Mouse (Mus musculus) lung, postnatal 10 days (tissue): ENCODE measurements around the gene Cdh22.
A peak's percentile ranks its signal among the peaks of the same experiment; 100 is the strongest.

ENCODE experiments used
- DNase-seq: peaks from one replicate; pipeline ENCODE4 v3.0.0; 2021

Cdh22 gene

GRCm38 (mm10) chr2:165246349-165246748 is 11.7 kb upstream of the Cdh22 start:
- no peak for DNase-seq

GRCm38 (mm10) chr2:165243122-165243720 is 8.6 kb upstream of the Cdh22 start:
- DNase-seq, result no peak

GRCm38 (mm10) chr2:165242575-165242974 is 7.9 kb upstream of the Cdh22 start:
- no peak for DNase-seq

GRCm38 (mm10) chr2:165241786-165242185 is 7.1 kb upstream of the Cdh22 start:
- no peak for DNase-seq

- DNase-seq, result no peak
Observed at GRCm38 (mm10) chr2:165240371-165240770, 5.7 kb upstream of the Cdh22 start.

GRCm38 (mm10) chr2:165239533-165240144 is 5.0 kb upstream of the Cdh22 start:
- no peak for DNase-seq

GRCm38 (mm10) chr2:165238416-165239145 is 3.9 kb upstream of the Cdh22 start:
- peak; percentile 28 for DNase-seq

- DNase-seq, result peak; percentile 29
Observed at GRCm38 (mm10) chr2:165234291-165234612, 401 bp downstream of the Cdh22 start.

GRCm38 (mm10) chr2:165233491-165234290 is 962 bp downstream of the Cdh22 start:
- DNase-seq, result peak; percentile 80

- no peak for DNase-seq
Observed at GRCm38 (mm10) chr2:165229050-165229449, 5.6 kb downstream of the Cdh22 start.

GRCm38 (mm10) chr2:165223837-165224236 is 10.8 kb downstream of the Cdh22 start:
- DNase-seq, result no peak

GRCm38 (mm10) chr2:165221952-165222351 is 12.7 kb downstream of the Cdh22 start:
- DNase-seq, result peak; percentile 29

GRCm38 (mm10) chr2:165220347-165220945 is 14.2 kb downstream of the Cdh22 start:
- no peak for DNase-seq

- no peak for DNase-seq
Observed at GRCm38 (mm10) chr2:165218954-165219353, 15.7 kb downstream of the Cdh22 start.

- peak; percentile 18 for DNase-seq
Observed at GRCm38 (mm10) chr2:165217361-165218149, 17.1 kb downstream of the Cdh22 start.

GRCm38 (mm10) chr2:165215103-165215951 is 19.3 kb downstream of the Cdh22 start:
- DNase-seq, result peak; percentile 57

- no peak for DNase-seq
Observed at GRCm38 (mm10) chr2:165211426-165212079, 23.1 kb downstream of the Cdh22 start.

GRCm38 (mm10) chr2:165210948-165211347 is 23.7 kb downstream of the Cdh22 start:
- DNase-seq, result no peak

- no peak for DNase-seq
Observed at GRCm38 (mm10) chr2:165207689-165208088, 27.0 kb downstream of the Cdh22 start.

GRCm38 (mm10) chr2:165207086-165207485 is 27.6 kb downstream of the Cdh22 start:
- no peak for DNase-seq

- no peak for DNase-seq
Observed at GRCm38 (mm10) chr2:165205486-165205885, 29.2 kb downstream of the Cdh22 start.
